ENCODE assay signal across 8 mouse cellular contexts in the genomic region with DNA sequence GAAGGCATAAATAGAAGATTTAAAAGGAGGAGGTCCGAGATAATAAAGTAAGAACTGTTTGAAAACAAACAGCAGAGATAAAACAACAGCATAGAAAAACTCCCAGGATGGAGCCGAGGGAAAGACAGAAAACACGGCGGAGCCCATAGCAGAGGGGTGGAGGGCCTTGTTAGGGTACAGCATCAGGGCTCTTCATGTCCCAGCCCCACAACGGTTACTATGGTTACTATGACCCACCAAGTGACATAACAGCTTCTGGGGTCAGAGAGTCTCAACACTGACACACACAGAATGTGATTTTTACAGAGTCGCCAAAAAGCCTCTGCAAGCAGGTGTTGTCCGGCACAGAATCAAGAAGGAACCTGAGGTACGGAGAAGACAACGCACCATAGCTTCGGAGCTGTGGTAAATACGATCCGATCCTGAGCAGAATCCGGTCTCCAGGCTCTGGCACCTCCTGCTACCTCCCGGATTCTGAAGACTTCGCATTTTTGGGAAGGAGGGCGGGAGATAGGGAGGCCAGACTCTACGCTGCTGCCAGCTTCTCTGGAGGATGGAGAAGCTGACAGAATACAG. TPM values are rescaled to one million over a fixed set of nuclear protein-coding genes. Genes with fewer than 3 reads are reported as not detected.
A peak's percentile ranks its signal among the peaks of the same experiment; 100 is the strongest.
DNase-seq lines count a peak whose midpoint lies in the region; ATAC-seq and TF ChIP-seq lines count a peak whose summit lies in the region.

No protein-coding gene starts in this region.

- peak; percentile 20 to 25 for DNase-seq in B cell, adult 2 months
- no peak for DNase-seq in ES-E14 (ENCODE audit: low read depth, low spot score)
- peak; percentile 67 to 68 for DNase-seq in cerebellum, postnatal 10 days
- DNase-seq in ovary, postnatal 10 days (ENCODE audit: low spot score) = peak; percentile 12
- DNase-seq in frontal cortex, postnatal 25 days (ENCODE audit: low spot score in 2 of 2) = no peak

- H3K9ac ChIP-seq in ES-E14 (ENCODE audit: insufficient read depth, low read depth, low read length, poor library complexity, severe bottlenecking) = peak overlapping the region; percentile 35; the same call in 1 of the 2 replicates
- H3K9ac ChIP-seq in intestine, embryonic 15.5 days = peak overlapping the region; percentile 32
- H3K9ac ChIP-seq in liver, embryonic 16.5 days (ENCODE audit: low read depth, low read length) = peak overlapping the region; percentile 50

- ATAC-seq in granulocyte monocyte progenitor cell, adult 5-6 weeks (replicated peaks; ENCODE audit: poor library complexity, severe bottlenecking) = peak; percentile 91
- peak; percentile 92 for ATAC-seq in intestine, embryonic 15.5 days
- ATAC-seq in liver, embryonic 16.5 days (ENCODE audit: low read depth) = peak; percentile 85

- H3K4me1 ChIP-seq in ES-E14 (ENCODE audit: control insufficient read depth in 2 of 2, insufficient read depth in 2 of 2, low read length in 2 of 2, poor library complexity in 1 of 2) = 0 out of 4 replicates have a peak, but pooled peaks cover 0 to 3% of the 10 kb centered on the region in 2 experiments
- H3K4me1 ChIP-seq in intestine, embryonic 15.5 days (replicated peaks) = 0 out of 2 replicates have a peak, but pooled peaks cover 8% of the 10 kb centered on the region
- H3K4me1 ChIP-seq in liver, embryonic 16.5 days (ENCODE audit: control insufficient read depth, low read depth, low read length) = peaks cover 6% of the 10 kb centered on the region

- H3K4me2 ChIP-seq in intestine, embryonic 15.5 days (replicated peaks) = peak overlapping the region; percentile 79
- peak overlapping the region; percentile 63 for H3K4me2 ChIP-seq in liver, embryonic 16.5 days (ENCODE audit: low read depth, low read length)

- under 1% methylated on average over 17 of the region's 17 CpGs for WGBS in intestine, embryonic 15.5 days
- 2% methylated on average over 17 of the region's 17 CpGs for WGBS in liver, embryonic 16.5 days (ENCODE audit: insufficient replicate concordance)

- no peaks in the 10 kb centered on the region for H3K36me3 ChIP-seq in ES-E14 (ENCODE audit: control insufficient read depth, insufficient read depth, low read length, poor library complexity, severe bottlenecking)
- no peaks in the 10 kb centered on the region for H3K36me3 ChIP-seq in intestine, embryonic 15.5 days
- H3K36me3 ChIP-seq in liver, embryonic 16.5 days (ENCODE audit: control insufficient read depth, insufficient read depth) = no peaks in the 10 kb centered on the region

- H3K27ac ChIP-seq in ES-E14 (ENCODE audit: insufficient read depth, low read depth, low read length, poor library complexity, severe bottlenecking) = no peak overlapping the region
- 0 out of 2 replicates have a peak overlapping the region, but pooled peaks have one; percentile 17 for H3K27ac ChIP-seq in intestine, embryonic 15.5 days
- peak overlapping the region; percentile 48; the same call in 1 of the 2 replicates for H3K27ac ChIP-seq in liver, embryonic 16.5 days (ENCODE audit: low read length)

- H3K27me3 ChIP-seq in intestine, embryonic 15.5 days (replicated peaks) = no peaks in the 10 kb centered on the region
- peaks cover 2% of the 10 kb centered on the region; the same call in 1 of the 2 replicates for H3K27me3 ChIP-seq in liver, embryonic 16.5 days (ENCODE audit: control insufficient read depth, insufficient read depth, low read depth, low read length)

- H3K4me3 ChIP-seq in ES-E14 (ENCODE audit: insufficient read depth in 1 of 2, low read depth in 1 of 2, low read length in 2 of 2, poor library complexity in 1 of 2, severe bottlenecking in 1 of 2) = peak overlapping the region; percentile 8 to 26; a peak in 3 of 4 replicates
- peak overlapping the region; percentile 35 for H3K4me3 ChIP-seq in intestine, embryonic 15.5 days (replicated peaks)
- peak overlapping the region; percentile 56 for H3K4me3 ChIP-seq in liver, embryonic 16.5 days (ENCODE audit: low read depth, low read length)

- H3K9me3 ChIP-seq in ES-E14 (ENCODE audit: control insufficient read depth, insufficient read depth, low read depth, low read length) = no peaks in the 10 kb centered on the region
- H3K9me3 ChIP-seq in intestine, embryonic 15.5 days = no peaks in the 10 kb centered on the region
- H3K9me3 ChIP-seq in liver, embryonic 16.5 days (replicated peaks; ENCODE audit: control insufficient read depth, low read length) = no peaks in the 10 kb centered on the region

- in situ Hi-C loops in ES-E14 (cut with MboI; ENCODE audit: low sequenced_read_pairs in 2 of 2, unreplicated experiment in 2 of 2) = no loop called here

TF ChIP-seq in ES-E14, 5 proteins besides CTCF, POLR2A, EP300 and RAD21:
- peak; percentile 44; the same call in 1 of the 2 replicates for TF ChIP-seq MAFK (IDR thresholded peaks at IDR 0.05; ENCODE audit: insufficient read depth, low read depth, low read length)
- TF ChIP-seq ZC3H11A (IDR thresholded peaks at IDR 0.05; ENCODE audit: borderline replicate concordance, low read depth, low read length) = no peak
- TF ChIP-seq CHD2 (IDR thresholded peaks at IDR 0.05; ENCODE audit: low read depth, low read length) = no peak
- 0 out of 2 replicates have a peak, but pooled peaks have one; percentile 36 for TF ChIP-seq ZNF384 (IDR thresholded peaks at IDR 0.05; ENCODE audit: low read depth, low read length)
- TF ChIP-seq HCFC1 (IDR thresholded peaks at IDR 0.05; ENCODE audit: borderline replicate concordance, insufficient read depth, low read length) = peak; percentile 35; the same call in 1 of the 2 replicates

RNA-seq across cellular contexts. Expression of a gene that starts 9.1 kb away (rescaled TPM):
- total RNA-seq in ES-E14 (2012; rRNA removed) = 9.6 and 11.3 TPM in 2 replicates
- total RNA-seq in granulocyte monocyte progenitor cell, adult 5-6 weeks (2014; fragmentation: Nextera tagmentation) = 44.7 and 45.9 TPM in 2 replicates
- total RNA-seq in granulocyte monocyte progenitor cell, adult 5-6 weeks (2017) = 41.6 and 44.6 TPM in 2 replicates
- 43.0 and 44.0 TPM in 2 replicates for polyA plus RNA-seq in intestine, embryonic 15.5 days (2015; fragmentation: Nextera tagmentation; extraction: Ambion mirVana)
- 18.3 and 18.9 TPM in 2 replicates for polyA plus RNA-seq in liver, embryonic 16.5 days (2015; fragmentation: Nextera tagmentation; extraction: Ambion mirVana)

RNA-seq across cellular contexts. Expression of a gene that starts 20.0 kb away (rescaled TPM):
- 84.4 and 93.8 TPM in 2 replicates for total RNA-seq in ES-E14 (2012; rRNA removed)
- total RNA-seq in granulocyte monocyte progenitor cell, adult 5-6 weeks (2014; fragmentation: Nextera tagmentation) = 112 and 130 TPM in 2 replicates
- total RNA-seq in granulocyte monocyte progenitor cell, adult 5-6 weeks (2017) = 77.9 and 83.8 TPM in 2 replicates
- 28.2 and 36.2 TPM in 2 replicates for polyA plus RNA-seq in intestine, embryonic 15.5 days (2015; fragmentation: Nextera tagmentation; extraction: Ambion mirVana)
- polyA plus RNA-seq in liver, embryonic 16.5 days (2015; fragmentation: Nextera tagmentation; extraction: Ambion mirVana) = 5.2 and 5.4 TPM in 2 replicates

RNA-seq across cellular contexts. Expression of a gene that starts 35.0 kb away (rescaled TPM):
- total RNA-seq in ES-E14 (2012; rRNA removed) = 0.63 and 0.67 TPM in 2 replicates
- 7.4 and 7.8 TPM in 2 replicates for total RNA-seq in granulocyte monocyte progenitor cell, adult 5-6 weeks (2014; fragmentation: Nextera tagmentation)
- 4.1 and 4.9 TPM in 2 replicates for total RNA-seq in granulocyte monocyte progenitor cell, adult 5-6 weeks (2017)
- 2.6 and 2.8 TPM in 2 replicates for polyA plus RNA-seq in intestine, embryonic 15.5 days (2015; fragmentation: Nextera tagmentation; extraction: Ambion mirVana)
- 1.2 and 1.6 TPM in 2 replicates for polyA plus RNA-seq in liver, embryonic 16.5 days (2015; fragmentation: Nextera tagmentation; extraction: Ambion mirVana)

Comparison
In these comparisons a context has a peak if more than half of its experiments do, and no peak if none do; other contexts are left out.
1. DNase-seq: peak in B cell, adult 2 months (2 of 2), cerebellum, postnatal 10 days (2 of 2) and ovary, postnatal 10 days (single experiment); none in ES-E14 (single experiment) and frontal cortex, postnatal 25 days (0 of 2).
2. Peak in every context shown above with its lines, with median percentiles within 50 percentile points of each other: H3K4me3 ChIP-seq, H3K9ac ChIP-seq and ATAC-seq.